Mouse (Mus musculus): ENCODE results near the gene 1700017B05Rik.
"Not testable (repeated sequence)": the region's sequence is repeated elsewhere in the genome, so short reads cannot be mapped to it uniquely, and the experiment has no call there.

DNA sequence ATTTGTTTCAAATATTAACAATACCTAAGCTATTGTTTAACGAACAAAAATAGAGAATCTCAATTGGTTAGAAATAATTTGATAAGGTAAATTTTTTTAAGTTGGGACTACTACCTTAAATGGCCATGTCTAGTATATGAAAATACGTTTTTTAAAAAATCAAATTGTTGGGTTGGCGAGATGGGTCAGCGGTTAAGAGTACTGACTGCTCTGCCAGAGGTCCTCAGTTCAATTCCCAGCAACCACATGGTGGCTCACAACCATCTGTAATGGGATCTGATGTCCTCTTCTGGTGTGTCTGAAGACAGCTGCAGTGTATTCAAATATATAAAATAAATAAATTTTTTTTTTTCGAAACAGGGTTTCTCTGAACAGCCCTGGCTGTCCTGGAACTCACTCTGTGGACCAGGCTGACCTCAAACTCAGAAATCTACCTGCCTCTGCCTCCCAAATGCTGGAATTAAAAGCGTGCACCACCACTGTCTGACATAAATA is 35.7 kb downstream of the 1700017B05Rik start:
- not testable (repeated sequence) for TF ChIP-seq GATA1, TAL1 (IDR thresholded peaks at IDR 0.05; ENCODE audit: low read length)

All from erythroblast, embryonic 14.5 days (primary cell).